ENCODE assay signal across 25 mouse cellular contexts in genomic region chr17:9298231-9298630, GRCm38 (mm10).
"Had no signal": no experiment of that assay in that cellular context is flagged by ENCODE, and none has a peak within 500 bp of the region (broad histone marks: within the 10 kb centered on the region; RNA-seq: fewer than 3 reads in every experiment).

No protein-coding gene starts in this region.

- H3K4me3 ChIP-seq: embryonic facial prominence, embryonic 10.5 days; embryonic facial prominence, embryonic 12.5 days; embryonic facial prominence, embryonic 13.5 days; embryonic facial prominence, embryonic 15.5 days; erythroblast, embryonic 14.5 days; forebrain, embryonic 10.5 days; forebrain, embryonic 12.5 days; forebrain, embryonic 13.5 days; forebrain, embryonic 15.5 days; gastrocnemius, adult 2 months; heart, adult 2 months had no signal

- H3K36me3 ChIP-seq: embryonic facial prominence, embryonic 10.5 days; embryonic facial prominence, embryonic 12.5 days; embryonic facial prominence, embryonic 13.5 days; embryonic facial prominence, embryonic 15.5 days; forebrain, embryonic 10.5 days; forebrain, embryonic 12.5 days; forebrain, embryonic 15.5 days had no signal

- DNase-seq: cerebellum, adult 9-11 months; cerebellum, postnatal 10 days; cerebellum, postnatal 14 days; cerebellum, postnatal 25 days; cerebellum, postnatal 36 days; embryo, embryonic 11 days; forebrain, postnatal 0 days; gastrocnemius, adult 2 months; gastrocnemius, postnatal 10 days; gastrocnemius, postnatal 14 days; gastrocnemius, postnatal 25 days; gastrocnemius, postnatal 36 days; heart, adult 18-20 months; heart, adult 2 months had no signal

- H3K9ac ChIP-seq: embryonic facial prominence, embryonic 12.5 days; embryonic facial prominence, embryonic 13.5 days; embryonic facial prominence, embryonic 15.5 days; forebrain, embryonic 12.5 days; forebrain, embryonic 13.5 days; forebrain, embryonic 15.5 days; forebrain, postnatal 0 days had no signal

- H3K27me3 ChIP-seq: embryonic facial prominence, embryonic 12.5 days; embryonic facial prominence, embryonic 13.5 days; embryonic facial prominence, embryonic 15.5 days; forebrain, embryonic 12.5 days; forebrain, embryonic 13.5 days; forebrain, embryonic 15.5 days had no signal

- H3K9me3 ChIP-seq: embryonic facial prominence, embryonic 12.5 days; embryonic facial prominence, embryonic 13.5 days; embryonic facial prominence, embryonic 15.5 days; forebrain, embryonic 10.5 days; forebrain, embryonic 12.5 days; forebrain, embryonic 13.5 days; forebrain, embryonic 15.5 days had no signal

- H3K4me2 ChIP-seq: embryonic facial prominence, embryonic 12.5 days; embryonic facial prominence, embryonic 13.5 days; embryonic facial prominence, embryonic 15.5 days; forebrain, embryonic 12.5 days; forebrain, embryonic 13.5 days; forebrain, embryonic 15.5 days had no signal

- ATAC-seq: forebrain, embryonic 13.5 days; forebrain, embryonic 14.5 days; forebrain, embryonic 15.5 days; forebrain, embryonic 16.5 days; forebrain, postnatal 0 days had no signal

- H3K27ac ChIP-seq: embryonic facial prominence, embryonic 10.5 days; embryonic facial prominence, embryonic 12.5 days; embryonic facial prominence, embryonic 13.5 days; embryonic facial prominence, embryonic 15.5 days; forebrain, embryonic 10.5 days; forebrain, embryonic 12.5 days; forebrain, embryonic 13.5 days; forebrain, embryonic 15.5 days; gastrocnemius, adult 2 months; heart, adult 2 months had no signal

- H3K4me1 ChIP-seq: embryonic facial prominence, embryonic 12.5 days; embryonic facial prominence, embryonic 13.5 days; embryonic facial prominence, embryonic 15.5 days; forebrain, embryonic 12.5 days had no signal
